Mouse (Mus musculus): ENCODE results near the gene Tom1. TPM values are rescaled to one million over a fixed set of nuclear protein-coding genes. Genes with fewer than 3 reads are reported as not detected.
A peak's percentile ranks its signal among the peaks of the same experiment; 100 is the strongest.

Gene Tom1
- polyA plus RNA-seq, 1 experiment from 2014 or later, result 35.8 TPM

- no peak overlapping the region for H3K4me3 ChIP-seq (ENCODE audit: low read depth, low read length)
- H3K27me3 ChIP-seq (ENCODE audit: control insufficient read depth, insufficient read depth, low read length), result no peaks in the 10 kb centered on the region
- H3K27ac ChIP-seq (ENCODE audit: low read depth, low read length), result no peak overlapping the region
- no peak overlapping the region for H3K9ac ChIP-seq (ENCODE audit: low read depth, low read length)
- H3K9me3 ChIP-seq (replicated peaks; ENCODE audit: control insufficient read depth, low read length), result no peaks in the 10 kb centered on the region
- H3K4me1 ChIP-seq (ENCODE audit: control insufficient read depth, insufficient read depth, low read length), result peaks cover 11% of the 10 kb centered on the region; the same call in 1 of the 2 replicates
- WGBS (ENCODE audit: insufficient replicate concordance), result 50% methylated on average over 2 of the region's 2 CpGs
- H3K4me2 ChIP-seq, result no peak overlapping the region
- no peak for ATAC-seq (replicated peaks; ENCODE audit: insufficient number of reproducible peaks, low FRiP score, low TSS enrichment)
- H3K36me3 ChIP-seq (ENCODE audit: control insufficient read depth, insufficient read depth, low read length), result peaks cover 13% of the 10 kb centered on the region
Observed at GRCm38 (mm10) chr8:75013557-75013956, 19.9 kb upstream of the Tom1 start.

GRCm38 (mm10) chr8:75013964-75014363 lies 19.5 kb upstream of the Tom1 start:
- H3K27ac ChIP-seq (ENCODE audit: low read depth, low read length), result no peak overlapping the region

GRCm38 (mm10) chr8:75015981-75016380 lies 17.5 kb upstream of the Tom1 start:
- H3K36me3 ChIP-seq (ENCODE audit: control insufficient read depth, insufficient read depth, low read length), result peaks cover 2% of the 10 kb centered on the region; the same call in 1 of the 2 replicates
- no peaks in the 10 kb centered on the region for H3K9me3 ChIP-seq (replicated peaks; ENCODE audit: control insufficient read depth, low read length)
- H3K27me3 ChIP-seq (ENCODE audit: control insufficient read depth, insufficient read depth, low read length), result no peaks in the 10 kb centered on the region
- WGBS (ENCODE audit: insufficient replicate concordance), result 74% methylated on average over 2 of the region's 2 CpGs
- no peak overlapping the region for H3K4me2 ChIP-seq
- no peak overlapping the region for H3K27ac ChIP-seq (ENCODE audit: low read depth, low read length)
- H3K4me1 ChIP-seq (ENCODE audit: control insufficient read depth, insufficient read depth, low read length), result peaks cover 11% of the 10 kb centered on the region; the same call in 1 of the 2 replicates
- no peak for ATAC-seq (replicated peaks; ENCODE audit: insufficient number of reproducible peaks, low FRiP score, low TSS enrichment)
- H3K4me3 ChIP-seq (ENCODE audit: low read depth, low read length), result no peak overlapping the region
- no peak overlapping the region for H3K9ac ChIP-seq (ENCODE audit: low read depth, low read length)

More at GRCm38 (mm10) chr8:75013964-75014363, 19.5 kb upstream of the Tom1 start:
- Histone ChIP-seq H3K27me3 (ENCODE audit: control insufficient read depth, insufficient read depth, low read length) (no peaks in the 10 kb centered on the region), H3K4me1 (ENCODE audit: control insufficient read depth, insufficient read depth, low read length) (peaks cover 11% of the 10 kb centered on the region; the same call in 1 of the 2 replicates), H3K9ac (ENCODE audit: low read depth, low read length) (no peak overlapping the region), H3K4me3 (ENCODE audit: low read depth, low read length) (no peak overlapping the region), H3K4me2 (no peak overlapping the region), H3K9me3 (replicated peaks; ENCODE audit: control insufficient read depth, low read length) (no peaks in the 10 kb centered on the region), H3K36me3 (ENCODE audit: control insufficient read depth, insufficient read depth, low read length) (peaks cover 10% of the 10 kb centered on the region)
- WGBS (ENCODE audit: insufficient replicate concordance), result 47% methylated on average over 3 of the region's 3 CpGs
- ATAC-seq (replicated peaks; ENCODE audit: insufficient number of reproducible peaks, low FRiP score, low TSS enrichment), result no peak

- H3K4me3 ChIP-seq (ENCODE audit: low read depth, low read length), result no peak overlapping the region
- no peak overlapping the region for H3K27ac ChIP-seq (ENCODE audit: low read depth, low read length)
- H3K9me3 ChIP-seq (replicated peaks; ENCODE audit: control insufficient read depth, low read length), result no peaks in the 10 kb centered on the region
- no peak for ATAC-seq (replicated peaks; ENCODE audit: insufficient number of reproducible peaks, low FRiP score, low TSS enrichment)
- WGBS (ENCODE audit: insufficient replicate concordance), result 84% methylated on average over 1 of the region's 1 CpGs
- H3K9ac ChIP-seq (ENCODE audit: low read depth, low read length), result no peak overlapping the region
- H3K27me3 ChIP-seq (ENCODE audit: control insufficient read depth, insufficient read depth, low read length), result no peaks in the 10 kb centered on the region
- no peak overlapping the region for H3K4me2 ChIP-seq
- peaks cover 7% of the 10 kb centered on the region; the same call in 1 of the 2 replicates for H3K36me3 ChIP-seq (ENCODE audit: control insufficient read depth, insufficient read depth, low read length)
- peaks cover 11% of the 10 kb centered on the region; the same call in 1 of the 2 replicates for H3K4me1 ChIP-seq (ENCODE audit: control insufficient read depth, insufficient read depth, low read length)
Observed at GRCm38 (mm10) chr8:75016422-75016821, 17.1 kb upstream of the Tom1 start.

- no peak overlapping the region for H3K4me3 ChIP-seq (ENCODE audit: low read depth, low read length)
- H3K4me2 ChIP-seq, result no peak overlapping the region
- WGBS (ENCODE audit: insufficient replicate concordance), result 17% methylated on average over 5 of the region's 5 CpGs
- no peaks in the 10 kb centered on the region for H3K27me3 ChIP-seq (ENCODE audit: control insufficient read depth, insufficient read depth, low read length)
- peaks cover 24% of the 10 kb centered on the region for H3K36me3 ChIP-seq (ENCODE audit: control insufficient read depth, insufficient read depth, low read length)
- H3K9ac ChIP-seq (ENCODE audit: low read depth, low read length), result no peak overlapping the region
- H3K27ac ChIP-seq (ENCODE audit: low read depth, low read length), result no peak overlapping the region
- ATAC-seq (replicated peaks; ENCODE audit: insufficient number of reproducible peaks, low FRiP score, low TSS enrichment), result 0 out of 2 replicates have a peak, but pooled peaks have one; percentile 58
- no peaks in the 10 kb centered on the region for H3K9me3 ChIP-seq (replicated peaks; ENCODE audit: control insufficient read depth, low read length)
- peaks cover 11% of the 10 kb centered on the region; the same call in 1 of the 2 replicates for H3K4me1 ChIP-seq (ENCODE audit: control insufficient read depth, insufficient read depth, low read length)
Observed at GRCm38 (mm10) chr8:75018274-75018972, 15.1 kb upstream of the Tom1 start.

GRCm38 (mm10) chr8:75023660-75024316 lies 9.7 kb upstream of the Tom1 start:
- Histone ChIP-seq H3K9me3 (replicated peaks; ENCODE audit: control insufficient read depth, low read length) (no peaks in the 10 kb centered on the region), H3K27me3 (ENCODE audit: control insufficient read depth, insufficient read depth, low read length) (no peaks in the 10 kb centered on the region), H3K27ac (ENCODE audit: low read depth, low read length) (no peak overlapping the region), H3K4me3 (ENCODE audit: low read depth, low read length) (no peak overlapping the region), H3K9ac (ENCODE audit: low read depth, low read length) (no peak overlapping the region), H3K36me3 (ENCODE audit: control insufficient read depth, insufficient read depth, low read length) (peaks cover 40% of the 10 kb centered on the region), H3K4me2 (no peak overlapping the region), H3K4me1 (ENCODE audit: control insufficient read depth, insufficient read depth, low read length) (no peaks in the 10 kb centered on the region)
- WGBS (ENCODE audit: insufficient replicate concordance), result 79% methylated on average over 3 of the region's 3 CpGs
- ATAC-seq (replicated peaks; ENCODE audit: insufficient number of reproducible peaks, low FRiP score, low TSS enrichment), result no peak

- WGBS (ENCODE audit: insufficient replicate concordance), result 88% methylated on average over 4 of the region's 4 CpGs
- Histone ChIP-seq H3K4me2 (no peak overlapping the region), H3K4me1 (ENCODE audit: control insufficient read depth, insufficient read depth, low read length) (no peaks in the 10 kb centered on the region), H3K9ac (ENCODE audit: low read depth, low read length) (no peak overlapping the region), H3K4me3 (ENCODE audit: low read depth, low read length) (no peak overlapping the region), H3K27ac (ENCODE audit: low read depth, low read length) (no peak overlapping the region), H3K36me3 (ENCODE audit: control insufficient read depth, insufficient read depth, low read length) (peaks cover 46% of the 10 kb centered on the region), H3K27me3 (ENCODE audit: control insufficient read depth, insufficient read depth, low read length) (no peaks in the 10 kb centered on the region), H3K9me3 (replicated peaks; ENCODE audit: control insufficient read depth, low read length) (no peaks in the 10 kb centered on the region)
- ATAC-seq (replicated peaks; ENCODE audit: insufficient number of reproducible peaks, low FRiP score, low TSS enrichment), result no peak
Observed at GRCm38 (mm10) chr8:75025809-75026208, 7.7 kb upstream of the Tom1 start.

GRCm38 (mm10) chr8:75030453-75031024 lies 3.0 kb upstream of the Tom1 start:
- ATAC-seq (replicated peaks; ENCODE audit: insufficient number of reproducible peaks, low FRiP score, low TSS enrichment), result no peak

More at GRCm38 (mm10) chr8:75030453-75031024, 3.0 kb upstream of the Tom1 start:
- Histone ChIP-seq H3K9ac (ENCODE audit: low read depth, low read length) (no peak overlapping the region), H3K9me3 (replicated peaks; ENCODE audit: control insufficient read depth, low read length) (no peaks in the 10 kb centered on the region), H3K4me1 (ENCODE audit: control insufficient read depth, insufficient read depth, low read length) (no peaks in the 10 kb centered on the region), H3K27me3 (ENCODE audit: control insufficient read depth, insufficient read depth, low read length) (no peaks in the 10 kb centered on the region), H3K4me3 (ENCODE audit: low read depth, low read length) (no peak overlapping the region), H3K36me3 (ENCODE audit: control insufficient read depth, insufficient read depth, low read length) (peaks cover 16% of the 10 kb centered on the region), H3K4me2 (no peak overlapping the region), H3K27ac (ENCODE audit: low read depth, low read length) (no peak overlapping the region)
- 92% methylated on average over 3 of the region's 3 CpGs for WGBS (ENCODE audit: insufficient replicate concordance)
